Mouse (Mus musculus) cerebellum, postnatal 36 days (tissue): ENCODE results near the gene Rhbdd1.
A peak's percentile ranks its signal among the peaks of the same experiment; 100 is the strongest.

Source experiments
- DNase-seq, 2 experiments: peaks; one replicate each; pipeline ENCODE4 v3.0.0; 2021 to 2022; ENCODE audit warnings: mixed read lengths in 2 of 2

The Rhbdd1 gene

DNA sequence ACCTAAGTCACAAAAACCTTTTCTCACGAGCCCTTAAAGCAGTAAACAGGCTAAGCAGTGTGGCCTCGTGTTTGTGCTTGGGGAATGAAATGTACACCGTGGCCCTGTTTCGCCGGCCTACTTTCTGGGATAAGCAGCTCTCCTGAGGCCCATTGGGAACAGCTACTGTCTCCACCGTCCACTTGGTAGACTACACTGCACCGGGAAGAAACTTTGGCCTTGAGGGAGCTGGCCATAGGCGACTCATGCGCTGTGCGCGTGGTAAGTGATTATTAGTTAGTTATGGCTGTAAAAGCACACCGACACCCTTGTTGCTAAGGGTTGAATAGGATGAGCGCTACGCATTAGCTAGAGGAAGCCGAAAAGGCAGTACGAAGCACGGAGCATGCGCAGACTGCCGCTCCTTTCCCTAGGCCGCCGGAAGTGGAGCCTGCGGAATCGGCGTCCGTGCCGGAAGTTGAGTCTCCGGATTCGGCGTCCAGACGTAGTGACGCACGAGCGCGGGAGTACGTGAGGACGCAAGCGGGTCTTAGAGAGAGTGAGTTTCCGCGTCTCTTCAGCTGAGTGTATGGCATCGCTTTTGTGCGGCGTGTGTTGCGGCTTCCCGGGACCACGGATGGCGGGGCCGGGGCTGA lies at the start of gene Rhbdd1:
TSS of gene Rhbdd1 (plus strand) at position 342 of the 635 bp plus-strand sequence.
- peak; percentile 98 for DNase-seq

DNA sequence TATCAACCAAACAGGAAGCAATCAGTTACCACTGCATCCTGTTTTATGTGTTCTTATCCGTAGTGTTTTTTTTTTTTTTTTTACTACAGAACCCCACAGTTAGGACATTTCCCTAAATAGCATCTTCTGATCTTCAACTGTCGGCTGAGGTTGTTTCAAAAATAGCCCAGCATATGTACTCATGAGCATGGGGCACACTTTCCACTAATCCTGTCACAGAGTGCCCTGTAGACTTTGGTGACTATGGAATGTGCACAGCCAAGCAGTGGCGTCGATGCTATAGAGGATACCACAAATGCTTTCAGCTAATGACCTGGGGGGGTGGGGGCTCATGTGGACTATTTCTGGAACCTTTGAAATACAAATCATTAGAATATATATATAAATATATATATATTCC lies 48.7 kb upstream of the Rhbdd1 start:
- DNase-seq = no peak

GRCm38 (mm10) chr1:82272231-82272630 lies 44.0 kb upstream of the Rhbdd1 start:
- no peak for DNase-seq

DNA sequence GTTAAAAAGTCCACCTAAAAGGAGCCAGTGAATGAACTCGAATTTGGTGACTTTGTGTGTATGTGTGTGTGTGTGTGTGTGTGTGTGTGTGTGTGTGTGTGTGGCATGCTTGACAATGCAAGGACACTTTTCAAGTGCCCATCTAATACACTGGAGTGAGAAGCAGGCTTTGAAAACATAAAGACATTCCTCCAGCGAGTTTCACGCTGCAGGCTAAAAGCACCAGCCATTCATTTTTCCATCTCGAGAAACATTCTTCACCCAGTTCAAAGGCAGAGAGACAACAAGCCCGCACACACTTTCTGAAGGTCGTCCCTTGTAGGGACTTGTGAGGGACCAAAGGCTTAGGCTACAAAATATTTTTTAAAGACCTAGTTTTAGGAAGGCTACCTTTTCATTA lies 42.7 kb upstream of the Rhbdd1 start:
- no peak for DNase-seq

GRCm38 (mm10) chr1:82274361-82274760 lies 41.9 kb upstream of the Rhbdd1 start:
- DNase-seq = no peak

DNA sequence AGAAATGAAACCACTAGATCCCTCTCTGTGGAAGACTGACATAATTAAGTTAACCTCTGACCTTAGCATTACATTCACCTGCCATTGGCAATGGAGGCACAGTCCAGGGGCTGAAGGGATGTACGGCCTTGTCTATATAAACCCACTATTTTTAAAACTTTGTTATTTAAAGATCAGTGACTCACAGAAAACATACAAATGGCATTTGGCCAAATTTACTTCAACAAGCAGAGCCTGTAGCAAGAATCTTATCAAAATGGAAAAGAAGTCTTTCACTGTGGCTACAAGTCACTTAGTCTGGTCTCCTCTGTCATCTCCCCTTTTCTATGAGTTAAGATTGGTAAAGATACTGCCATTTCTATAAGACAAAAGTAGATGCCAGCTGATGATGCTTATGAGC lies 36.5 kb upstream of the Rhbdd1 start:
- no peak for DNase-seq

DNA sequence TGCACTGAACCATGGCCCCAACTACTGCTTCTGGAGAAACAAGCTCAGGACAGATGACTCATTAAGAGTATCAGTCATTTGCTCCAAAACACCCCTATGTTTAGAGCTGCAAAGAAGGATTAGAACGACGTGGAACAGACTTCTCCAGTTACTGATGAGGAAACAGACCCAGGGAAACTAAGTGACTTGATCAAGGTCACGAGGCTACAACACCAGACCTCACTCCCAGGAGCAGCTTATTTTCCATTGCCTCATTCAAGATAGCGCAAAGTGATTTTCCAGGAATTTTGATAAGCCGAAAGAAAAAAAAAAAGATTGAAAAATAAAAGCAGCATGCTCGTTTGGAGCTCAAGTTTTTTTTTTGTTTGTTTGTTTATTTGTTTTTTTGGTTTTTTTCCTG lies 34.4 kb upstream of the Rhbdd1 start:
- DNase-seq = no peak

- peak; percentile 85 to 89 for DNase-seq
Observed at GRCm38 (mm10) chr1:82282992-82283611, 33.1 kb upstream of the Rhbdd1 start.

DNA sequence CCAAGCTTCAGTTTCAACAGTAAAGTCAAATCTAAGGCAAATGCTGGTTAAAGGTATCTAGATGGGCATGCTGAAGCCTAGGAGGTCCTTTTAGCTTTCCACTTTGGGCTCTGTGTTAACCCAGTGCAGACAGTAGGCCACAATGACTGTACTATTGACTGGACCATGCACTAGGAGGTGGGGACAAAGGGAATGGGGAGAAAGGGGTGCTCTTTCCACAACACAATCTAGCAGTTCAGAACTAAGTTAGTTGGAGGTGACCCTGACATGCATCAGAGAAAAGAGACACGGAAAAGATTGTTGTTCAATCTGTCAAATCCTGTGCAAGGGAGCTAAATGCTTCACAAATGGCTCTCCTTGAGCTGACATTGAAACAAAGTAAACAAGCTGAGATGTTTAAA lies 32.4 kb upstream of the Rhbdd1 start:
- DNase-seq = peak; percentile 14 to 47

DNA sequence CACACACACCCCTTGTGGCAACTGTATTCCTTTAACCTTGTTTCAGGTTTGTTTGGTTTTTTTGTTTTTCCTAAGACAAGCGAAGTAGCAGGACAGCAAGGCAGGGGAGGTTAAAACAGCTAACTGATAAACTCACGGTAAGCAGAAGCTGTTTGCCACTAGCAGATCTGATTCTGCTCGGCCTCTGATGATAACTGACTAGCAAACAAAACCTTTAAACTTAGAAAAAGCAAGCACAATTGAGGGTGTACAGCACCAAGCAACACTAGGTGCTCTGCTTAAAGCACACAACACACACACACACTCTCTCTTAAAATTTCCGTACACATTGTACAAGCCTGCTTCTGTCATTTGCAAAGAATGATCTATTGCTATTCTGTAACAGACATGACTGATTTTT lies 31.8 kb upstream of the Rhbdd1 start:
- DNase-seq = no peak

DNA sequence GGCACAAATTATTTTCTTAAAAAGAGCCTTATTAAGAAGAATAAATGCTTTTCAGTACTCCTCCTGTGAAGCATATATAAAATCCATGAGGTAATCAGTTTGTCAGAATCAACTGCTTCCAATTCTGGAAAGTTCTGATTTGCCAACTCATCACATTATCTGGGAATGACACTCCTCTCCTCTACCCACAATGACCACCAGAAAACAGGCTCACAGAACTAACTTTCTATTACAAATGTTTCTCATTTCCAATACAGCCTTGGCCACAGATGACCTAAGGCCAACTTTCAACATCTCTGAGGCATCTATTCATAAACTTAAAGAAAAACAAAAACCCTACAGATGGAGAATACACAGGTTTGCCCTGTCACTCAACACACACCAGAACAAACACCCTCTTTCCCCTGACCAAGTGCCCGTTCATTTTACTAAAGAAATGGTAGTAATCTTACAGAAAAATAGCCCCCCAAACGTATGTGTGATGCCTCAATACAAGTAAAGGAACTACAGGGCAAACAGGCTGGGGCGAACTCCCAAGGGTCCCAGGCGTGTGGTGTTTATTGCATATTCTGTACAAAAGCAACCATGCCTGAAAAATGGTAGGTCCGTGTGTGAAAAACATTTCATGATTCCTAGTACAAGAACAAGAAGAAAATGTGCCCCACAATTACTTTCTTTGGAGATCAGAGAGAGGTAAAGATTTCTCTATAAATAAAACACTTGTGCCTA lies 30.6 kb upstream of the Rhbdd1 start:
- no peak for DNase-seq

DNA sequence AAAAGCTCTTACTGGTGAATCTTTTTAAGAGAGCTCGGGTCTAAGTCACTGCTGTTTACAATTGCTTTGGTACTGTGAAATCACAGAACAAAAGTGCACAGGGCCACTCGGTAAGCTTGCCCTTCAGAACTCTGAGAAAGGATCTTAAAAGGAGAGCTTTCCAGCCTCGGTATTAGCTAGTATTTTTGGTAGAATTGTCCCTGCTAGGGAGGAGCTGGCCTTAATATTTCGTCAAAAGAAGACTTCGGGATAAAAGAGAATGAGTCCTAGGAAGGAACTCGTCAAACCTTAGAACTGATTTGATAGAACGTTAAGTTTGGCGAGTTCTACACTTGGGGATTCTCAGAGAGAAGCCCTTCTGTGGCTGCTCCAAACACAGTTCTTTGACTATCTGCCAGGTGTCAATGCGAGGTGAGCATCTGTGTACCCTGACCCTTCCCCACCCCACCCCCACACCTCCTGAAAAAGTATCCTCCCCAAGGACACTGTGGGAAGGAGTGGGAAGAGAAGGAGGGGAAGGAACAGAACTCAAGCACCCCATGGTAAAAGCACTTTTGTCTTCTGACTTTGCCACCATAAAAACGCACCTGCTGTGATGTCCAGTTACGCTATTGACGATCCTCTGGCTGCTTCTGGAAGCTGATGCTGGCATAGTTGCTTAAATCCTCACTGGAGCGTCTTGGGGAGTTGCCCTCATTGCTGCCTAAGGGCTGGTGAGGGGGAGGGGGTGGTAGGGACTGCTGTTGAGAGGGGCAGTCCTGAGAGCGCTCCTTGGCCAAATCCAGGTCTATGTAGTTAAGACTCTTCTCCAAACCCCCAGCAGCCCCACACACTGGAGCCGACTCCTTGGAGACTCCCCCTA lies 29.8 kb upstream of the Rhbdd1 start:
- DNase-seq = no peak

DNA sequence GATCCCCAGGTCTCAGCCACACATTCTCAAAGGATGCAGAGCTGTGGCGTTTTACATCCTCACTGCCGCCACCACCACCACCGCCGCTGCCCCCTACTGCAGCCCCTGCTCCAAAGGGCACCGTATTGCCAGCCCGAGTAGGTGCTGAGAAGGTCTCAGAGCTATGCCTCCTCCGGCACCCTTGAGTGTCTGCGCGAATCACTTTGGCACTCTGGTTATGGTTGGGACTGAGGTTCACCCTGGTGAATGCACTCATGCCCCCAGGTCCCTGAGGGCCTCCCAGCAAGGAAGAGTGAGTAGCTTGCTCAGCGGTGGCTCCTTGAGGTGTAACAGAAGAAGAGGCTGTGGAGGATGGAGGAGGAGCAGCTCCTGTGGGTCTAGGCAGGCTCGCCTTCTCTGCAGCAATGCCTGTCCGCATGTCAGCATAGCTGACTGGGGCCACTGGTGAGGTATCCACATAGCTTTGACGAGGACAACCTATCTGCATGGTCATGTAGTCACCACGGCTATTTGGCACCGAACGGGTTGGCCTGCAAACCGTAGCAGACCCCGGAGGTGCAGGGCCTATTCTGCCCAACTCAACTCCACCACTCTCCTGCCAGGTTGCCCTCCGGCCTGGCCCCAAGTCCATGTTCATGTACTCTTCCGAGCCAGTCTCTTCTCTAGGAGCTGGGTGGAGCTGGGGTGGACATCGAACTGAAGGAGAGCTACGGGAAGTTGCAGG lies 29.0 kb upstream of the Rhbdd1 start:
- DNase-seq = peak; percentile 18 to 40

DNA sequence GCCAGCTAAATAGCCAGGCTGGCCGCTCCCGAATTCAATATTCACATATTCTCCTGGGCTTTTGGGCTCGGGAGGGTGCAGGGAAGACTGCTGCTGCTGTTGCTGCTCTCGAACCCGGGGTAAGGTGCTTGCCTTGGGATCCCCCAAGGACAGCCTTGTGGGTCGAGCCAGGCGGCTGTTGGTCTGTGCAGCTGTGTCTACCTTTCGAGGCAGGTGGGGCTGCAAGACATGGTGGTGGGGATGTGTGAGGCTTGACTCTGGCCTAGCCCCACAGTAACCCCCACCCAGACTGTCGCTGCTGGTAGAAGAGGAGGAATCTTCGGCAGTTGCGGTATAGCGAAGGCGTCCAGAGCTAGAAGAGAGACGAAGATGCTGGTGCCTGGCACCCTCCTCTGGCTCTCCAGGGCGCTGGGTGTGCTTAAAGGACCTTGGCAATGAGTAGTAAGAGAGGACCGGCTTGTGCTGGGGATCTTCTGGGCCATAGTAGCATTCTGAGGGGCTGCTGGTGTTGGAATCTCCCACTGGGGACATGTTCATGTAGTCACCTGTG lies 28.4 kb upstream of the Rhbdd1 start:
- DNase-seq = peak; percentile 10 to 13

- DNase-seq = peak; percentile 26 to 32
Observed at GRCm38 (mm10) chr1:82288421-82288990, 27.7 kb upstream of the Rhbdd1 start.

DNA sequence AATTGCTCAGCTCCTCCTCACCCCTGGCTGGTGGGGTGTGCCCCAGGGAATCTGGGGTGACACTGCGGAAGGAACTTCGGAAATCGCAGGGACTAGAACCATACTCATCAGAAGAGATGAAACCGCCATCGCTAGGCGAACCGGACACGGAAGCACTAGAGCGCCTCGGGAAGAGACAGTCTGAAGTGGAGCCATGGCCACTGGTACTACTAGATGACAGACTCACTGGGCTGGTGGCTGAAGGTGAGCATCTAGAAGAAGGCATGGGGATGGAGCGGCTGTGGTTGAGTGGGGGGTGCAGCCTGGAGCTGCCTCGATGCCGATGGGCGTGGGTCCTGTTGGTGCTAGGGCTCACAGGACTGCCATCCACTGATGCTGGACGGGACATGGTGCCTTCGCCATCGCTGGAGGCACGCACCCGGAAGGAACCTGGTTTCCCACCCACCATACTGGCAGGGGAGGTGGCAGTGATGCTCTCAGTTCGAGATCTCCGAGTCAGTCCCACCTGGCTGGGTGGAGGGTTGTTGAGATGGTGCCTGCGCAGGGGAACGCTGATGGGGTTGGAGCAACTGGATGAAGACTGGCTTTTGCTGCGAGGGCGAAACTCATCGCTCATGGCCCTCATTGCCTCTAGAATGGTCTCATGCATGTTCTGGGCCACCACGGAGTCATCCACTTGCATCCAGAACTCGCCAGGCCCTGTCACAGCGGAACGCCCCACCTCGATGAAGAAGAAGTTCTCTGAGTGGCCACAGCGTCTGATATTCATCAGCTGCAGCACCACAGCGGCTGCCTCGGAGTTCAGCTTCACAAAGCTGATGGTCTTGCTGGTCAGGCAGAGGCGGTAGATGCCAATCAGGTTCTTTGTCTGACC lies 26.9 kb upstream of the Rhbdd1 start:
- peak; percentile 26 to 38 for DNase-seq

DNA sequence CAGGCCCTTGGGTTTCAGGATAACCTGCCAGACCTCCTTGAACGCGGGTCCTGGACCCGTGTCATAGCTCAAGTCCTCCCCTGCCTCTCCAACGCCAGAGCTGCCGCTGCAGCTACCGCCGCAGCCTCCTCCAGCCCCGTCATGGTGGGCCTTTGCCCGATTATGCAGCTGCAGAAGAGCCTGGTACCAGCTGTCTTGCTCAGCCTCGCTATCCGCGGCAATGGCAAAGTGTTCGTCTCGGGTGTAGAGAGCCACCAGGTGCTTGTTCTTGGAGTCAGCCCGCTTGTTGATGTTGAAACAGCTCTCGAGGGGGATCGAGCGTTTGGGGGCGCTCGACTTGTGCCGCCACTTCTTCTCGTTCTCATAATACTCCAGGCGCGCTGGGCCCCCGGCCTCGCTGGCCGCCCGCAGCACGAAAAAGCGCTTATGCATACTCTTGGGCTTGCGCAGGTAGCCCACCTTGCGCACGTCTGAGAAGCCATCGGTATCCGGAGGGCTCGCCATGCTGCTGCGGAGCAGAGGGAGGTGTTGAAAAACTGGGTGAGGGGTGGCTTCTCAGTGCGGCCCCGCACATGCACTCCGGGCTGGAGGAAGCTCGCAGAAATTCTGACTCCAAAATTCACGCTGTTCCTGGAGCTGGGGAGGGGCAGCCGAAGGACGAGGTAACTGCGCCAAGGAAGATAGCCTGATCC lies 26.1 kb upstream of the Rhbdd1 start:
- peak; percentile 65 to 69 for DNase-seq

DNA sequence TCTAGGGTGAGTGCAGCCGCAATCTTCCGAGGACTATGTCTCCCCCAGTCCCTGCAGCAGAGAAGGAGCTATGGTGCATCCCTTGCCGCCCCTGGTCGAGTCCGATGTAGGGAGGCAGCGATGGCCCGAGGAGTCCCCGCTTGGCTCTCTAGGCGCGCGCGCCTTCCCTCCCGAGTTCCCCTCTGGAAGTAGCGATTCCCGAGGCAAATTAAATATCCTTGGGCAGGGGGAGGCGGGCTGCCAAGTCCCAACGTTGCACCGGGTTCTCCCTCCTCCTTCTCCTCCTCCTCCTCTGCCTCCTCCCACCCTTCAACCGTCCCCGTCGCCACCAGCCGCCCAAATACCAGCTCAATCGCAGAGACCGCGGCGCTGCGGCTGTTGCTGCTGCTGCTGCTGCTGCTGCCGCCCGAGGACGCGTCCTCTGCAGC lies 25.5 kb upstream of the Rhbdd1 start:
- peak; percentile 81 to 83 for DNase-seq

GRCm38 (mm10) chr1:82291151-82291797 lies 25.0 kb upstream of the Rhbdd1 start, which contains the start of gene Irs1:
Gene Irs1 (minus strand): TSS chr1:82291416.
- DNase-seq = peak; percentile 79 to 80
